Mouse (Mus musculus) liver, embryonic 14.5 days (tissue): ENCODE results near the gene Homez. TPM values are rescaled to one million over a fixed set of nuclear protein-coding genes. Genes with fewer than 3 reads are reported as not detected.

ENCODE experiments used
- ATAC-seq: fragments of 200-750 bp; cut with Nextera tagmentation; 2 replicates; pipeline ENCODE4 v1.8.0; 2017; ENCODE audit warnings: moderate number of reproducible peaks, mild to moderate bottlenecking, moderate library complexity; ENCODE audit not compliant: insufficient read depth
- DNase-seq, 3 experiments: peaks; one replicate each; pipeline ENCODE4 v3.0.0-alpha.2; 2012 to 2013; ENCODE audit warnings: low read depth in 3 of 3, low spot score in 3 of 3
- H3K27ac ChIP-seq: fragments of 300-500 bp; sonication (generic); 2 replicates; pipeline ENCODE4 v1.5.1; 2014; ENCODE audit warnings: moderate library complexity, mild to moderate bottlenecking, control low read depth, inconsistent platforms
- H3K27me3 ChIP-seq: fragments of 300-500 bp; sonication (generic); 2 replicates; pipeline ENCODE4 v1.6.1; 2014; ENCODE audit warnings: mild to moderate bottlenecking, low read length, moderate library complexity; ENCODE audit not compliant: control insufficient read depth, insufficient read depth
- H3K36me3 ChIP-seq: fragments of 300-500 bp; sonication (generic); replicated peaks from 2 replicates; pipeline ENCODE4 v1.6.1; 2014; ENCODE audit warnings: low read depth; ENCODE audit not compliant: control insufficient read depth, insufficient read depth
- H3K4me1 ChIP-seq, 2 experiments: fragments of 200-500 bp in 1 of 2; fragments of 300-500 bp in 1 of 2; sonication (generic) in 1 of 2; replicated peaks; 2 replicates each; pipeline ENCODE4 v1.6.1; 2012 to 2014; ENCODE audit warnings: antibody characterized with exemption in 1 of 2, inconsistent platforms in 1 of 2, low read length in 1 of 2; ENCODE audit not compliant: control insufficient read depth in 2 of 2, insufficient read depth in 2 of 2
- H3K4me2 ChIP-seq: fragments of 300-500 bp; sonication (generic); 2 replicates; pipeline ENCODE4 v1.6.1; 2014; ENCODE audit warnings: low read depth, mild to moderate bottlenecking, control low read depth, moderate library complexity
- H3K4me3 ChIP-seq, 2 experiments: fragments of 200-500 bp in 1 of 2; fragments of 300-500 bp in 1 of 2; sonication (generic) in 1 of 2; 2 replicates each; pipeline ENCODE4 v1.5.1; 2012 to 2014; ENCODE audit warnings: low read depth in 2 of 2, low read length in 2 of 2, mild to moderate bottlenecking in 2 of 2, control low read depth in 1 of 2, inconsistent platforms in 1 of 2, moderate library complexity in 1 of 2; ENCODE audit not compliant: insufficient read depth in 1 of 2
- H3K9ac ChIP-seq: fragments of 300-500 bp; sonication (generic); replicated peaks from 2 replicates; pipeline ENCODE4 v1.6.1; 2014; ENCODE audit warnings: mild to moderate bottlenecking, control low read depth, moderate library complexity
- H3K9me3 ChIP-seq: fragments of 300-500 bp; sonication (generic); 2 replicates; pipeline ENCODE4 v1.6.1; 2016; ENCODE audit warnings: low read length, mixed read lengths; ENCODE audit not compliant: control insufficient read depth
- CTCF ChIP-seq: IDR thresholded peaks from 2 replicates; pipeline ENCODE4 v1.5.1; 2016; ENCODE audit warnings: antibody characterized with exemption, low read depth, control low read depth
- EP300 ChIP-seq: IDR thresholded peaks from 2 replicates; pipeline ENCODE4 v1.6.1; 2016; ENCODE audit warnings: antibody characterized with exemption, low read depth
- WGBS: fragments of 180-500 bp; shearing (Covaris S2); extraction: QIAGEN DNeasy Blood & Tissue Kit; methylation state at CpG from one replicate; pipeline ENCODE4 v1.1.7; 2014; ENCODE audit not compliant: insufficient replicate concordance; 5-methylcytosine and 5-hydroxymethylcytosine counted together
- polyA plus RNA-seq, 2 experiments: library from polyadenylated mRNA; depleted of rRNA in 1 of 2; stranded (reverse) in 1 of 2; unstranded in 1 of 2; fragments of >200 nt; fragmentation: Nextera tagmentation in 1 of 2; extraction: Ambion mirVana in 1 of 2; gene quantifications; 2 replicates each; pipeline versions ENCODE4 v1.2.1 to v1.2.3; 2012 to 2014

Homez gene
- polyA plus RNA-seq, 2 experiments, result 0.96 to 1.8 TPM

DNA sequence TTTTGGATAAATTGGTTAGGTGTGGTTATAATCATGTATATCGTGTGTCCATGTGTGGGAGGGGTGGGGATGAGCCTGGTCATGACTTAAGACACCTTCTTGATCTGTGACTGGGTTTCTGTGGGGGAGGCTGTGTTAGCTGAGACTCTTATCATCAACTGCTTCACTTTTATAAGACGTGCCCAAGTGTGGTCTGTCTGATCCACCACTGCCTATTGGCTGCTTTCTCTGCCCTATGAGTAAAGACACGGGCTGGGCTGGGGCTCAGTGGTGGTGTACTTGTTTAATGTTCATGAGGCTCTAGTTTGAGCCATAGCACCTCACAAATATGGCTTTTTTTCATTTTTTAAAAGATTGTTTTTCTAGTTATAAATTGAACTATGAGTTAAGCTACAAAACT lies 55.0 kb downstream of the Homez start:
- 20% methylated on average over 3 of the region's 3 CpGs for WGBS
- ATAC-seq (0 out of 2 replicates have a peak, but pooled peaks have one; percentile 18), DNase-seq (peak in 1 of 3 experiments; percentile 7)
- Histone ChIP-seq H3K9ac (no peak overlapping the region), H3K36me3 (no peaks in the 10 kb centered on the region), H3K9me3 (no peaks in the 10 kb centered on the region), H3K27ac (no peak overlapping the region), H3K4me2 (no peak overlapping the region), H3K27me3 (no peaks in the 10 kb centered on the region), H3K4me3 (no peak overlapping the region), H3K4me1 (no peaks in the 10 kb centered on the region)
- TF ChIP-seq CTCF (no peak), EP300 (no peak)

DNA sequence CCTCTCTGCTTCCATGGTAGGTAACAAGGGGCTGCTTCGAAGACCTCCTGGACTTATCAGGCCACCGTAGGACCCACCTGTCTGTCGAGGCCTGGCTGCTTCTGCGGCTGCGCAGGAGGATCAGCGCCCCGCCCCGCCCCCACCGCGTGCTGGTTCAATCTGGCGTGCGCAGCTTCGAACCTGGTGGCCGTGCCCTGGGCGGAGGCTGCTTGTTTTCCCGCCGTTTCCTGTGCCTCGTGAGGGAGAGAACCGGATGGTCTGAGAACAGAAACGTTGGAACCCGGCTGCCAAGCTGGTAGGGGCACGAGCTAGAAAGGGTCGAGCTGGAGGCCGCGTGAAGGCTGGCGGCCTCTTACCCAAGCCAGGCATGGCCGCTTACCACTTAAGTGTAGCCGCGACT lies 56.8 kb downstream of the Homez start, which contains the start of gene Rnf212b:
TSS of gene Rnf212b (plus strand) at position 151 of the 400 bp plus-strand sequence.
- no peaks in the 10 kb centered on the region for H3K9me3 ChIP-seq
- no peaks in the 10 kb centered on the region for H3K4me1 ChIP-seq
- H3K9ac ChIP-seq, result no peak within 1 kb of the TSS
- 71% methylated on average over 29 of the region's 29 CpGs for WGBS
- no peak for ATAC-seq
- TF ChIP-seq CTCF (no peak), EP300 (no peak)
- H3K36me3 ChIP-seq, result no peaks in the 10 kb centered on the region
- DNase-seq, result no peak
- H3K27ac ChIP-seq, result no peak within 1 kb of the TSS
- H3K4me3 ChIP-seq, result no peak within 1 kb of the TSS
- no peaks in the 10 kb centered on the region for H3K27me3 ChIP-seq
- H3K4me2 ChIP-seq, result no peak within 1 kb of the TSS

DNA sequence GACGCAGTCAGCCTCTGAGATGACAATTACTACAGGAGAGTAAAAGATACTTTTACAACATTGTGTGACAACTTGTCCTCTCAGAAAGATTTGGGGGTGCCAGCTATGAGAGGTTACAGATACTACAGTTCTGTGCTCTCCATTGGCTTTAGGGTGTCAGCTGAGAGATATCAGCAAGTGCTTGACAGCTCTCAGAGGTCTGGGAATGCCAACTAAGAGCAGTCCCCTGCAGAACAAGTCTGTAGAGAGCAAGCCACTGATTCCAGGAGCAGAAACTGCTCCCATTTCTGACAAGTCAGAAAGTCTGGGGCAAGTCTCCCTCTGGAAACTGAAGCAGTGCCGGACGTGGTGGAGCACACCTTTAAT lies 61.1 kb downstream of the Homez start:
- Histone ChIP-seq H3K36me3 (no peaks in the 10 kb centered on the region), H3K27ac (no peak overlapping the region), H3K4me2 (no peak overlapping the region), H3K27me3 (no peaks in the 10 kb centered on the region), H3K9me3 (no peaks in the 10 kb centered on the region), H3K4me1 (peaks cover 0 to 2% of the 10 kb centered on the region in 2 experiments; a peak in 1 of 4 replicates), H3K9ac (no peak overlapping the region), H3K4me3 (no peak overlapping the region)
- DNase-seq (no peak), ATAC-seq (no peak)
- TF ChIP-seq CTCF, result no peak
- TF ChIP-seq EP300, result no peak
- WGBS, result 53% methylated on average over 3 of the region's 3 CpGs

DNA sequence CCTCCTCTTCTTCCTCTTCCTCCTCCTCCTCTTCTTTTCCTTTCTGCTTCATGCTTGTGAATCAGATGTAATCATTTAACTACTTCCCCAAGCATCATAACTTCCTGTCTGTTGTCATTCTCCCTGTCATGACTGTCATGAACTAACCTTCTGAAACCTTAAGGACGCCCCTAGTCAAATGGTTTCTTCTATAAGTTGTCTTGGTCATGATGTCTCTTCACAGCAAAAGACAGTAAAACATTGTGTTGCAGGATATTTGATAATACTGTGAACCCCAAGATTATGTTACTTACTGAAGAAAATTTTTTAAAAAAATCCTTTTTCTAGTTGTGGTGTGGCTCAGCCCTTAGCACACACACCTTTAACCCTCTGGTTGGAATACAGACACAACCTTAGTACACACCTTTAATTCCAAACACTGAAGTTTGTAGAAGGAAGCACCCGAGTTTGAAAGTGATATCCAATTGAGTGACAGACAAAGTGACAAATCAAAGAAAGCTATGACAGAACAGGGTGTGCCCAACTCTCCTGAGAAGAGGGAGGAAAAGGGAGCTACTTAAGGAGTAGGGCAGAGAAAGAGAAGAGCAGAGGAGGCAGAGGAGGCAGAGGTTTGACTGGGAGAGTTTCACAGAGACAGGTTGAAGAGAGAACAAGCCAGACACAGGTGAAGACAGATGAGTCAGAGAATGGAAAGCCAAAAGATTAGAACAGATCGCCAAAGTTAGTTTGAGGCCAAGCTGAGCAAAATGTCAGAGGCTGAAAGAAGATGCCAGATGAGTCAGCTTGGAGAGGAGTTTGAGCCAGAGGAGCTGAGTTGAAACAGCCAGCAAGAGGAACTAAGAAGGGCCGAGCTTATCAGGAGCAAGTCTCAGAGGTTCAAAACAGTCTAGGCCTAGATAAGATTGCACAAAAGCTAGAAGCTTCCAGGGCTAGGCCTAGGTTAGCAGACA lies 61.8 kb downstream of the Homez start:
- TF ChIP-seq EP300 (no peak), CTCF (no peak)
- Histone ChIP-seq H3K27me3 (no peaks in the 10 kb centered on the region), H3K36me3 (no peaks in the 10 kb centered on the region), H3K4me2 (no peak overlapping the region), H3K9ac (no peak overlapping the region), H3K4me3 (no peak overlapping the region), H3K9me3 (no peaks in the 10 kb centered on the region), H3K27ac (no peak overlapping the region), H3K4me1 (peaks cover 0 to 2% of the 10 kb centered on the region in 2 experiments; a peak in 1 of 4 replicates)
- ATAC-seq (no peak), DNase-seq (no peak)
- WGBS, result 20% methylated on average over 4 of the region's 4 CpGs

DNA sequence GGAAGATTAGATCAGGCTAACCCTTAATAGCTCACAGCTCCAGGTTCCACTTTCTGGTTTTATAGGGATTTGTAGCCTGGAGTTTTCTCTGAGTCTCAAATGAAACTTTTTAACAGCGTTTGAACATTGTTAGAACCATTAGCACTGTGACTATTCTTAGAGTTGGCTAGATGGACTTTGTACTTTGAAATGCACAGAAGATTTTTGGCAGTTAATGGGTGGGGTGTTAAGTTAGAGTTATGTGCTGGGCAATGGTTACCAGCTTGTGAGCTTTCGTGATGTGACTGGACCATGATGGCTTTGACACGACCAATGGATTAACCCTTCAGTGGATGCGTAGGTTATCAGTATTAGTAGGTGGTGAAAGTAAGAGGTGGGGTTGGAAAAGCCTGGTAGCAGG lies 64.6 kb downstream of the Homez start:
- no peak overlapping the region for H3K4me3 ChIP-seq
- WGBS, result 54% methylated on average over 4 of the region's 4 CpGs
- TF ChIP-seq EP300 (no peak), CTCF (no peak)
- no peak overlapping the region for H3K27ac ChIP-seq
- no peaks in the 10 kb centered on the region for H3K9me3 ChIP-seq
- peaks cover 0 to 2% of the 10 kb centered on the region in 2 experiments; a peak in 1 of 4 replicates for H3K4me1 ChIP-seq
- no peaks in the 10 kb centered on the region for H3K27me3 ChIP-seq
- no peak for ATAC-seq
- no peaks in the 10 kb centered on the region for H3K36me3 ChIP-seq
- no peak overlapping the region for H3K9ac ChIP-seq
- H3K4me2 ChIP-seq, result no peak overlapping the region
- no peak for DNase-seq

Other genes with a start within 250 kb of the Homez start
- gene Psmb11, start 249.5 kb downstream of the Homez start, polyA plus RNA-seq (2012; rRNA removed), result not detected in 2 replicates
- 0.03 TPM in 1 of 2 replicates, not detected in the other for gene Psmb11, start 249.5 kb downstream of the Homez start, polyA plus RNA-seq (2014; fragmentation: Nextera tagmentation; extraction: Ambion mirVana)
- not detected in 2 replicates for gene Gm17606, start 230.0 kb downstream of the Homez start, polyA plus RNA-seq (2012; rRNA removed)
- not detected in 2 replicates for gene Gm17606, start 230.0 kb downstream of the Homez start, polyA plus RNA-seq (2014; fragmentation: Nextera tagmentation; extraction: Ambion mirVana)
- gene Cdh24, start 229.6 kb downstream of the Homez start, polyA plus RNA-seq (2012; rRNA removed), result 1.4 and 1.6 TPM in 2 replicates
- 0.08 and 0.13 TPM in 2 replicates for gene Cdh24, start 229.6 kb downstream of the Homez start, polyA plus RNA-seq (2014; fragmentation: Nextera tagmentation; extraction: Ambion mirVana)
- 29.6 and 33.6 TPM in 2 replicates for gene 1700123O20Rik, start 184.7 kb downstream of the Homez start, polyA plus RNA-seq (2012; rRNA removed)
- gene 1700123O20Rik, start 184.7 kb downstream of the Homez start, polyA plus RNA-seq (2014; fragmentation: Nextera tagmentation; extraction: Ambion mirVana), result 39.9 and 42.8 TPM in 2 replicates
- 43.5 and 64.5 TPM in 2 replicates for gene Acin1, start 184.0 kb downstream of the Homez start, polyA plus RNA-seq (2012; rRNA removed)
- gene Acin1, start 184.0 kb downstream of the Homez start, polyA plus RNA-seq (2014; fragmentation: Nextera tagmentation; extraction: Ambion mirVana), result 43.2 and 47.9 TPM in 2 replicates
- 0.01 and 0.03 TPM in 2 replicates for gene Gm29776, start 172.1 kb downstream of the Homez start, polyA plus RNA-seq (2012; rRNA removed)
- 0.06 TPM in 1 of 2 replicates, not detected in the other for gene Gm29776, start 172.1 kb downstream of the Homez start, polyA plus RNA-seq (2014; fragmentation: Nextera tagmentation; extraction: Ambion mirVana)
- gene Cebpe, start 158.8 kb downstream of the Homez start, polyA plus RNA-seq (2012; rRNA removed), result 5.4 and 6.3 TPM in 2 replicates
- 4.3 and 5.1 TPM in 2 replicates for gene Cebpe, start 158.8 kb downstream of the Homez start, polyA plus RNA-seq (2014; fragmentation: Nextera tagmentation; extraction: Ambion mirVana)
- gene Slc7a8, start 89.0 kb downstream of the Homez start, polyA plus RNA-seq (2012; rRNA removed), result 3.3 and 3.6 TPM in 2 replicates
- 3.7 and 3.9 TPM in 2 replicates for gene Slc7a8, start 89.0 kb downstream of the Homez start, polyA plus RNA-seq (2014; fragmentation: Nextera tagmentation; extraction: Ambion mirVana)
- gene Rnf212b, start 56.8 kb downstream of the Homez start, polyA plus RNA-seq (2012; rRNA removed), result not detected in 2 replicates
- gene Rnf212b, start 56.8 kb downstream of the Homez start, polyA plus RNA-seq (2014; fragmentation: Nextera tagmentation; extraction: Ambion mirVana), result not detected in 2 replicates
- 1.9 and 2.6 TPM in 2 replicates for gene Ppp1r3e, start 6.6 kb upstream of the Homez start, polyA plus RNA-seq (2012; rRNA removed)
- 0.45 and 0.52 TPM in 2 replicates for gene Ppp1r3e, start 6.6 kb upstream of the Homez start, polyA plus RNA-seq (2014; fragmentation: Nextera tagmentation; extraction: Ambion mirVana)
- 3.8 and 4.9 TPM in 2 replicates for gene Bcl2l2, start 12.4 kb upstream of the Homez start, polyA plus RNA-seq (2012; rRNA removed)
- gene Bcl2l2, start 12.4 kb upstream of the Homez start, polyA plus RNA-seq (2014; fragmentation: Nextera tagmentation; extraction: Ambion mirVana), result 0.47 and 0.51 TPM in 2 replicates
- gene Gm20521, start 12.5 kb upstream of the Homez start, polyA plus RNA-seq (2012; rRNA removed), result 0.03 and 0.06 TPM in 2 replicates
- not detected in 2 replicates for gene Gm20521, start 12.5 kb upstream of the Homez start, polyA plus RNA-seq (2014; fragmentation: Nextera tagmentation; extraction: Ambion mirVana)
- gene Pabpn1, start 21.5 kb upstream of the Homez start, polyA plus RNA-seq (2012; rRNA removed), result 98.8 and 110 TPM in 2 replicates
- gene Pabpn1, start 21.5 kb upstream of the Homez start, polyA plus RNA-seq (2014; fragmentation: Nextera tagmentation; extraction: Ambion mirVana), result 47.1 and 51.7 TPM in 2 replicates
- gene Slc22a17, start 42.2 kb upstream of the Homez start, polyA plus RNA-seq (2012; rRNA removed), result 4.2 and 5.1 TPM in 2 replicates
- 0.79 and 0.96 TPM in 2 replicates for gene Slc22a17, start 42.2 kb upstream of the Homez start, polyA plus RNA-seq (2014; fragmentation: Nextera tagmentation; extraction: Ambion mirVana)
- 0.54 and 0.69 TPM in 2 replicates for gene Efs, start 55.2 kb upstream of the Homez start, polyA plus RNA-seq (2012; rRNA removed)
- 0.23 and 0.39 TPM in 2 replicates for gene Efs, start 55.2 kb upstream of the Homez start, polyA plus RNA-seq (2014; fragmentation: Nextera tagmentation; extraction: Ambion mirVana)
- gene Il25, start 61.7 kb upstream of the Homez start, polyA plus RNA-seq (2012; rRNA removed), result not detected in 2 replicates
- not detected in 2 replicates for gene Il25, start 61.7 kb upstream of the Homez start, polyA plus RNA-seq (2014; fragmentation: Nextera tagmentation; extraction: Ambion mirVana)
- gene Cmtm5, start 65.3 kb upstream of the Homez start, polyA plus RNA-seq (2012; rRNA removed), result 0.04 TPM in 1 of 2 replicates, not detected in the other
- gene Cmtm5, start 65.3 kb upstream of the Homez start, polyA plus RNA-seq (2014; fragmentation: Nextera tagmentation; extraction: Ambion mirVana), result not detected in 2 replicates
- 0.01 and 0.02 TPM in 2 replicates for gene Myh6, start 96.0 kb upstream of the Homez start, polyA plus RNA-seq (2012; rRNA removed)
- gene Myh6, start 96.0 kb upstream of the Homez start, polyA plus RNA-seq (2014; fragmentation: Nextera tagmentation; extraction: Ambion mirVana), result not detected in 2 replicates
- not detected in 2 replicates for gene Gm17428, start 106.0 kb upstream of the Homez start, polyA plus RNA-seq (2012; rRNA removed)
- gene Gm17428, start 106.0 kb upstream of the Homez start, polyA plus RNA-seq (2014; fragmentation: Nextera tagmentation; extraction: Ambion mirVana), result not detected in 2 replicates
- 0.03 and 0.07 TPM in 2 replicates for gene Myh7, start 123.7 kb upstream of the Homez start, polyA plus RNA-seq (2012; rRNA removed)
- 0.05 TPM in 1 of 2 replicates, not detected in the other for gene Myh7, start 123.7 kb upstream of the Homez start, polyA plus RNA-seq (2014; fragmentation: Nextera tagmentation; extraction: Ambion mirVana)
- gene Ngdn, start 144.5 kb upstream of the Homez start, polyA plus RNA-seq (2012; rRNA removed), result 14.4 and 31.0 TPM in 2 replicates
- gene Ngdn, start 144.5 kb upstream of the Homez start, polyA plus RNA-seq (2014; fragmentation: Nextera tagmentation; extraction: Ambion mirVana), result 36.0 and 39.6 TPM in 2 replicates
- 0.26 and 0.29 TPM in 2 replicates for gene Zfhx2, start 221.4 kb upstream of the Homez start, polyA plus RNA-seq (2012; rRNA removed)
- gene Zfhx2, start 221.4 kb upstream of the Homez start, polyA plus RNA-seq (2014; fragmentation: Nextera tagmentation; extraction: Ambion mirVana), result 0.61 and 0.62 TPM in 2 replicates
- gene Thtpa, start 223.8 kb upstream of the Homez start, polyA plus RNA-seq (2012; rRNA removed), result 2.0 and 2.6 TPM in 2 replicates
- 4.3 and 4.6 TPM in 2 replicates for gene Thtpa, start 223.8 kb upstream of the Homez start, polyA plus RNA-seq (2014; fragmentation: Nextera tagmentation; extraction: Ambion mirVana)
- gene Ap1g2, start 235.6 kb upstream of the Homez start, polyA plus RNA-seq (2012; rRNA removed), result 12.7 and 13.4 TPM in 2 replicates
- gene Ap1g2, start 235.6 kb upstream of the Homez start, polyA plus RNA-seq (2014; fragmentation: Nextera tagmentation; extraction: Ambion mirVana), result 18.6 and 21.2 TPM in 2 replicates
- 0.04 and 0.15 TPM in 2 replicates for gene Jph4, start 246.0 kb upstream of the Homez start, polyA plus RNA-seq (2012; rRNA removed)
- 0.04 TPM in 1 of 2 replicates, not detected in the other for gene Jph4, start 246.0 kb upstream of the Homez start, polyA plus RNA-seq (2014; fragmentation: Nextera tagmentation; extraction: Ambion mirVana)